Mouse (Mus musculus) stomach, embryonic 14.5 days (tissue): Measurements from ENCODE around the gene Porcn. TPM values are rescaled to one million over a fixed set of nuclear protein-coding genes. Genes with fewer than 3 reads are reported as not detected.
A peak's percentile ranks its signal among the peaks of the same experiment; 100 is the strongest.

Experiments
- ATAC-seq: fragments of 200-750 bp; cut with Nextera tagmentation; 2 replicates; pipeline ENCODE4 v1.8.0; 2017; ENCODE audit warnings: low read depth, moderate TSS enrichment; ENCODE audit not compliant: insufficient number of reproducible peaks, insufficient read depth, low FRiP score
- H3K27ac ChIP-seq: fragments of 300-500 bp; sonication (generic); 2 replicates; pipeline ENCODE4 v1.5.1; 2014; ENCODE audit warnings: mild to moderate bottlenecking, low read length, moderate library complexity, mixed read lengths
- H3K27me3 ChIP-seq: fragments of 300-500 bp; sonication (generic); 2 replicates; pipeline ENCODE4 v1.6.1; 2014; ENCODE audit warnings: low read length, control low read depth, mixed read lengths; ENCODE audit not compliant: control insufficient read depth, insufficient read depth
- H3K36me3 ChIP-seq: fragments of 300-500 bp; sonication (generic); 2 replicates; pipeline ENCODE4 v1.6.1; 2014; ENCODE audit warnings: mild to moderate bottlenecking, control low read depth, low read length, moderate library complexity, mixed read lengths; ENCODE audit not compliant: control insufficient read depth, insufficient read depth
- H3K4me1 ChIP-seq: fragments of 300-500 bp; sonication (generic); 2 replicates; pipeline ENCODE4 v1.6.1; 2014; ENCODE audit warnings: low read length, control low read depth, mixed read lengths; ENCODE audit not compliant: control insufficient read depth, insufficient read depth
- H3K4me2 ChIP-seq: fragments of 300-500 bp; sonication (generic); replicated peaks from 2 replicates; pipeline ENCODE4 v1.6.1; 2014; ENCODE audit warnings: low read depth, low read length, control low read depth
- H3K4me3 ChIP-seq: fragments of 300-500 bp; sonication (generic); 2 replicates; pipeline ENCODE4 v1.5.1; 2014; ENCODE audit warnings: low read depth, low read length, control low read depth
- H3K9ac ChIP-seq: fragments of 300-500 bp; sonication (generic); replicated peaks from 2 replicates; pipeline ENCODE4 v1.6.1; 2014; ENCODE audit warnings: low read depth, mild to moderate bottlenecking, control low read depth, low read length, moderate library complexity, mixed read lengths
- H3K9me3 ChIP-seq: fragments of 300-500 bp; sonication (generic); 2 replicates; pipeline ENCODE4 v1.6.1; 2016; ENCODE audit warnings: low read depth, low read length, control low read depth; ENCODE audit not compliant: control insufficient read depth
- WGBS: fragments of 180-500 bp; shearing (Covaris S2); extraction: QIAGEN DNeasy Blood & Tissue Kit; methylation state at CpG from one replicate; pipeline ENCODE4 v1.1.7; 2014; 5-methylcytosine and 5-hydroxymethylcytosine counted together
- polyA plus RNA-seq: library from polyadenylated mRNA; unstranded; fragments of >200 nt; fragmentation: Nextera tagmentation; extraction: Ambion mirVana; gene quantifications from 2 replicates; pipeline ENCODE4 v1.2.1, GENCODE M21; 2014

Porcn gene
- polyA plus RNA-seq, 1 experiment from 2014 or later: 16.9 TPM

- Histone ChIP-seq H3K27me3 (no peaks in the 10 kb centered on the region), H3K4me3 (peak overlapping the region; percentile 43), H3K4me1 (no peaks in the 10 kb centered on the region), H3K27ac (no peak overlapping the region), H3K9ac (peak overlapping the region; percentile 36), H3K9me3 (no peaks in the 10 kb centered on the region), H3K36me3 (no peaks in the 10 kb centered on the region), H3K4me2 (peak overlapping the region; percentile 51)
- ATAC-seq: peak; percentile 97
- WGBS: 20% methylated on average over 38 of the region's 38 CpGs
Observed at GRCm38 (mm10) chrX:8192640-8193418, 13.5 kb downstream of the Porcn start.

- peak overlapping the region; percentile 51 for H3K4me2 ChIP-seq
- 18% methylated on average over 13 of the region's 13 CpGs for WGBS
- no peaks in the 10 kb centered on the region for H3K4me1 ChIP-seq
- H3K9ac ChIP-seq: peak overlapping the region; percentile 36
- no peaks in the 10 kb centered on the region for H3K27me3 ChIP-seq
- no peak for ATAC-seq
- H3K9me3 ChIP-seq: no peaks in the 10 kb centered on the region
- H3K4me3 ChIP-seq: peak overlapping the region; percentile 43
- H3K27ac ChIP-seq: no peak overlapping the region
- no peaks in the 10 kb centered on the region for H3K36me3 ChIP-seq
Observed at GRCm38 (mm10) chrX:8192126-8192639, 14.1 kb downstream of the Porcn start.

GRCm38 (mm10) chrX:8182871-8183540 lies 23.3 kb downstream of the Porcn start:
- H3K9ac ChIP-seq: no peak overlapping the region
- WGBS: 18% methylated on average over 7 of the region's 7 CpGs
- no peaks in the 10 kb centered on the region for H3K4me1 ChIP-seq
- H3K9me3 ChIP-seq: no peaks in the 10 kb centered on the region
- no peak overlapping the region for H3K27ac ChIP-seq
- no peak overlapping the region for H3K4me3 ChIP-seq
- ATAC-seq: no peak
- no peak overlapping the region for H3K4me2 ChIP-seq
- no peaks in the 10 kb centered on the region for H3K27me3 ChIP-seq
- H3K36me3 ChIP-seq: no peaks in the 10 kb centered on the region

GRCm38 (mm10) chrX:8179646-8180045 lies 26.7 kb downstream of the Porcn start:
- Histone ChIP-seq H3K4me3 (no peak overlapping the region), H3K9me3 (no peaks in the 10 kb centered on the region), H3K4me2 (no peak overlapping the region), H3K27ac (no peak overlapping the region), H3K4me1 (0 out of 2 replicates have a peak, but pooled peaks cover 2% of the 10 kb centered on the region), H3K9ac (no peak overlapping the region), H3K27me3 (no peaks in the 10 kb centered on the region), H3K36me3 (no peaks in the 10 kb centered on the region)
- WGBS: 79% methylated on average over 5 of the region's 5 CpGs
- no peak for ATAC-seq

- Histone ChIP-seq H3K27me3 (no peaks in the 10 kb centered on the region), H3K4me2 (no peak overlapping the region), H3K4me3 (no peak overlapping the region), H3K4me1 (0 out of 2 replicates have a peak, but pooled peaks cover 4% of the 10 kb centered on the region), H3K9ac (no peak overlapping the region), H3K27ac (no peak overlapping the region), H3K9me3 (no peaks in the 10 kb centered on the region), H3K36me3 (no peaks in the 10 kb centered on the region)
- ATAC-seq: no peak
- WGBS: 90% methylated on average over 2 of the region's 2 CpGs
Observed at GRCm38 (mm10) chrX:8178871-8179270, 27.5 kb downstream of the Porcn start.

- H3K27ac ChIP-seq: no peak within 1 kb of the TSS; the same call in 1 of the 2 replicates
- peak within 1 kb of the TSS; percentile 38; the same call in 1 of the 2 replicates for H3K9ac ChIP-seq
- no peaks in the 10 kb centered on the region for H3K27me3 ChIP-seq
- peak within 1 kb of the TSS; percentile 48 for H3K4me3 ChIP-seq
- 13% methylated on average over 55 of the region's 56 CpGs for WGBS
- ATAC-seq: peak; percentile 97
- H3K9me3 ChIP-seq: no peaks in the 10 kb centered on the region
- peak within 1 kb of the TSS; percentile 48 for H3K4me2 ChIP-seq
- 0 out of 2 replicates have a peak, but pooled peaks cover 4% of the 10 kb centered on the region for H3K4me1 ChIP-seq
- H3K36me3 ChIP-seq: no peaks in the 10 kb centered on the region; the same call in 1 of the 2 replicates
Observed at GRCm38 (mm10) chrX:8175504-8176385, 30.6 kb downstream of the Porcn start, which contains the start of gene Tbc1d25. Gene Tbc1d25 (minus strand): TSS chrX:8176181.

- H3K27ac ChIP-seq: no peak overlapping the region
- no peak for ATAC-seq
- peak overlapping the region; percentile 48 for H3K4me3 ChIP-seq
- 9% methylated on average over 4 of the region's 4 CpGs for WGBS
- peak overlapping the region; percentile 48 for H3K4me2 ChIP-seq
- no peak overlapping the region; the same call in 1 of the 2 replicates for H3K9ac ChIP-seq
- no peaks in the 10 kb centered on the region; the same call in 1 of the 2 replicates for H3K36me3 ChIP-seq
- H3K27me3 ChIP-seq: no peaks in the 10 kb centered on the region
- no peaks in the 10 kb centered on the region for H3K9me3 ChIP-seq
- 0 out of 2 replicates have a peak, but pooled peaks cover 4% of the 10 kb centered on the region for H3K4me1 ChIP-seq
Observed at GRCm38 (mm10) chrX:8175169-8175503, 31.2 kb downstream of the Porcn start.
